ENCODE assay signal across 8 mouse cellular contexts in the genomic region with DNA sequence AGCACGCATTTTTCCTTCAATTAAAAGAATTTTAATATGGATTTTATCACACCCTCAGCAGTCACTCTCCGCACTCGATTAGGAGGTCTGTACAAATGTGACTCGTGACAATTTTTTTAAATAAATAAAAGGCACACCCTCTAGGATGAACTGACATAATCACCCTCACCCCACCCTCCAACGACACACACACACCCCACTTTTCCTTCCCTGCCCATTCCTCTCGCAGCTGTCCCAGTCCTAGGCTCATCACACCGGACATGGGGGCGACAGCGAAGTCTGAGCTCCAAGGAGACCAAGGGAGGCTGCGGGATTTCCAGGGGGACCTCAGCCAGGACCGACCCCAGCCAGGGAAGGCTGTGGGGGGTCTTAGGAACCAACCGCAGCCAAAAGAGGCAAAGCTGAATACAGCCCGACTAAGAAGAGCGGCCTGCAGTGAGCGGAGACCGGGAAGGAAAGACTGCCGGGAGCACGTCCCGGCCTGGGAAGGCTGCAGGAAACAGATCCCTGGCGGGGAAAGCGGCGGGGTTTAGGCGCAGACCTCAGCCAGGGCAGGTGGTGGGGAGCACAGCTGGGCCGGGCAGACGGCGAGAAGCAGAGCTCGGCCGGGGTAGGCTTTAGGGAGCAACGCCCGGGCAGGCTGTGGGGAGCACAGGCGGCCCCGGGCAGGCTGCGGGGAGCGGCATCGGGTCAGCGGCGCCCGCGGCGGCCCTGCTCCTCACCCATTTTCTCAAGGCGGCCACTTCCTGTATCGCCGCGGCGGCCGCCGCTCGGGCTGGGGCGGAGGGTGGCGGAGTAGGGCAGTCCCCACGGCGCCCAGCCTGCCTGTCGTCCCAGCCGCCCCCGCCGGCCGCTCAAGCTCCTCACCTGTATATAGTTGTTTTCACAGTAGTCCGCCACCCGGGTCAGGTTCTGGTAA. TPM values are rescaled to one million over a fixed set of nuclear protein-coding genes. Genes with fewer than 3 reads are reported as not detected.
A peak's percentile ranks its signal among the peaks of the same experiment; 100 is the strongest.
DNase-seq lines count a peak whose midpoint lies in the region; ATAC-seq and TF ChIP-seq lines count a peak whose summit lies in the region.

No protein-coding gene starts in this region.

- ATAC-seq in hindbrain, embryonic 14.5 days (ENCODE audit: low FRiP score) = peak; percentile 84
- peak; percentile 85 for ATAC-seq in neural tube, embryonic 15.5 days (ENCODE audit: low FRiP score)

- H3K9ac ChIP-seq in hindbrain, embryonic 14.5 days = peak overlapping the region; percentile 86
- H3K9ac ChIP-seq in neural tube, embryonic 15.5 days (replicated peaks) = peak overlapping the region; percentile 97

- DNase-seq in right cerebral cortex, adult 2 months (ENCODE audit: low spot score in 2 of 2) = peak; percentile 26 to 40
- no peak for DNase-seq in right cerebral cortex, adult 18-20 months
- peak; percentile 47 for DNase-seq in brain, adult 2 months (ENCODE audit: low read depth, low spot score)
- DNase-seq in forelimb bud, embryonic 11.5 days (ENCODE audit: low read depth, low spot score) = peak; percentile 25
- peak; percentile 40 for DNase-seq in hindbrain, embryonic 14.5 days (ENCODE audit: low spot score)
- peak; percentile 67 for DNase-seq in lung, adult 2 months
- DNase-seq in thymus, postnatal 36 days = no peak

- peak overlapping the region; percentile 69 for H3K4me3 ChIP-seq in hindbrain, embryonic 14.5 days (replicated peaks; ENCODE audit: low read length)
- H3K4me3 ChIP-seq in lung, adult 2 months (replicated peaks; ENCODE audit: extremely low read depth, low read depth, low read length) = peak overlapping the region; percentile 83
- H3K4me3 ChIP-seq in neural tube, embryonic 15.5 days (replicated peaks) = peak overlapping the region; percentile 99

- no peaks in the 10 kb centered on the region for H3K27me3 ChIP-seq in hindbrain, embryonic 14.5 days (ENCODE audit: control insufficient read depth, insufficient read depth, low read length)
- H3K27me3 ChIP-seq in neural tube, embryonic 15.5 days (replicated peaks) = no peaks in the 10 kb centered on the region

- no peaks in the 10 kb centered on the region for H3K9me3 ChIP-seq in hindbrain, embryonic 14.5 days (ENCODE audit: control insufficient read depth, low read length)
- H3K9me3 ChIP-seq in neural tube, embryonic 15.5 days (replicated peaks) = no peaks in the 10 kb centered on the region

- peak; percentile 68; the same call in 1 of the 2 replicates for TF ChIP-seq POLR2A in lung, adult 2 months (IDR thresholded peaks at IDR 0.05; ENCODE audit: borderline replicate concordance, extremely low read depth, low read depth, low read length)

- peak overlapping the region; percentile 69 for H3K4me2 ChIP-seq in hindbrain, embryonic 14.5 days (replicated peaks)
- peak overlapping the region; percentile 71 for H3K4me2 ChIP-seq in neural tube, embryonic 15.5 days

- no peak for TF ChIP-seq CTCF in lung, adult 2 months (IDR thresholded peaks at IDR 0.05; ENCODE audit: insufficient read depth, low read length)

- H3K27ac ChIP-seq in hindbrain, embryonic 14.5 days = peak overlapping the region; percentile 94
- H3K27ac ChIP-seq in neural tube, embryonic 15.5 days (replicated peaks) = peak overlapping the region; percentile 97

- H3K36me3 ChIP-seq in hindbrain, embryonic 14.5 days (replicated peaks; ENCODE audit: control insufficient read depth, insufficient read depth) = no peaks in the 10 kb centered on the region
- no peaks in the 10 kb centered on the region for H3K36me3 ChIP-seq in neural tube, embryonic 15.5 days

- peaks cover 13% of the 10 kb centered on the region for H3K4me1 ChIP-seq in hindbrain, embryonic 14.5 days (replicated peaks; ENCODE audit: control insufficient read depth, insufficient read depth, low read length)
- H3K4me1 ChIP-seq in lung, adult 2 months (ENCODE audit: control insufficient read depth, insufficient read depth, low read length) = peaks cover 18% of the 10 kb centered on the region
- peaks cover 28% of the 10 kb centered on the region for H3K4me1 ChIP-seq in neural tube, embryonic 15.5 days

- 1% methylated on average over 50 of the region's 59 CpGs for WGBS in hindbrain, embryonic 14.5 days
- WGBS in lung, adult 2 months = under 1% methylated on average over 58 of the region's 59 CpGs
- WGBS in neural tube, embryonic 15.5 days = under 1% methylated on average over 58 of the region's 59 CpGs

RNA-seq across cellular contexts. Expression of a gene that starts 0.7 kb away (rescaled TPM):
- 62.2 and 67.9 TPM in 2 replicates for polyA plus RNA-seq in hindbrain, embryonic 14.5 days (2014; fragmentation: Nextera tagmentation; extraction: Ambion mirVana)
- polyA plus RNA-seq in lung, adult 2 months (2012; rRNA removed) = 118 and 137 TPM in 2 replicates
- 57.3 and 62.1 TPM in 2 replicates for polyA plus RNA-seq in neural tube, embryonic 15.5 days (2015; fragmentation: Nextera tagmentation; extraction: Ambion mirVana)

RNA-seq across cellular contexts. Expression of a gene that starts 28.6 kb away (rescaled TPM):
- polyA plus RNA-seq in hindbrain, embryonic 14.5 days (2014; fragmentation: Nextera tagmentation; extraction: Ambion mirVana) = 64.1 and 67.2 TPM in 2 replicates
- polyA plus RNA-seq in lung, adult 2 months (2012; rRNA removed) = 16.4 and 17.1 TPM in 2 replicates
- 69.1 and 80.0 TPM in 2 replicates for polyA plus RNA-seq in neural tube, embryonic 15.5 days (2015; fragmentation: Nextera tagmentation; extraction: Ambion mirVana)

Comparison
In these comparisons a context has a peak if more than half of its experiments do, and no peak if none do; other contexts are left out.
1. DNase-seq: peak in right cerebral cortex, adult 2 months (2 of 2), brain, adult 2 months (single experiment), forelimb bud, embryonic 11.5 days (single experiment), hindbrain, embryonic 14.5 days (single experiment) and lung, adult 2 months (single experiment); none in right cerebral cortex, adult 18-20 months (single experiment) and thymus, postnatal 36 days (0 of 2).
2. Peak in every context shown above with its lines, with median percentiles within 50 percentile points of each other: H3K4me3 ChIP-seq.